Mouse (Mus musculus): Measurements from ENCODE around the gene Acacb. TPM values are rescaled to one million over a fixed set of nuclear protein-coding genes. Genes with fewer than 3 reads are reported as not detected.

Acacb gene
- total and polyA plus RNA-seq, 3 experiments = 3.9 to 16.3 (median 13.4) TPM

GRCm38 (mm10) chr5:114174639-114175038, 28.3 kb downstream of the Acacb start:
- H3K9ac ChIP-seq (ENCODE audit: insufficient read depth, low read depth) = no peak overlapping the region
- peak overlapping the region; percentile 63 for H3K4me2 ChIP-seq (ENCODE audit: insufficient read depth, low read depth, poor library complexity, severe bottlenecking)
- H3K36me3 ChIP-seq (replicated peaks in 1 of 2; ENCODE audit: control insufficient read depth in 1 of 2, insufficient read depth in 1 of 2, low read length in 1 of 2) = no peaks in the 10 kb centered on the region
- H3K79me2 ChIP-seq (replicated peaks; ENCODE audit: control insufficient read depth, extremely low read depth, insufficient read depth, poor library complexity, severe bottlenecking) = no peaks in the 10 kb centered on the region
- in situ Hi-C loops (cut with MboI; ENCODE audit: low pct_ligation_motif_present, low pct_unique_long_range_greater_than_20kb, low sequenced_read_pairs) = loop anchor here (5.0 kb wide), 1 partner anchor 133 kb away; no protein-coding TSS in a partner anchor
- dilution Hi-C loops (cut with MboI; ENCODE audit: extremely low pct_ligation_motif_present, extremely low pct_unique_long_range_greater_than_20kb, low sequenced_read_pairs) = no loop called here
- H3K27ac ChIP-seq (ENCODE audit: insufficient read depth, low read depth) = no peak overlapping the region
- peak; percentile 47 for DNase-seq (ENCODE audit: extremely low read depth)
- peaks cover 0 to 22% of the 10 kb centered on the region in 2 experiments; a peak in 2 of 4 replicates for H3K4me1 ChIP-seq (ENCODE audit: control insufficient read depth in 1 of 2, insufficient read depth in 2 of 2)
- H3K9me3 ChIP-seq (replicated peaks; ENCODE audit: low read length) = peaks cover 2% of the 10 kb centered on the region
- H3K4me3 ChIP-seq (replicated peaks in 1 of 3; ENCODE audit: low read depth in 2 of 3, low read length in 2 of 3, poor library complexity in 1 of 3) = no peak overlapping the region
- TF ChIP-seq CTCF (conservative IDR thresholded peaks at IDR 0.05 in 1 of 2, IDR thresholded peaks at IDR 0.05 in 1 of 2; ENCODE audit: low read depth in 2 of 2, low read length in 2 of 2) (peak; percentile 33 to 67; a peak in 2 of 4 replicates), CHD2 (IDR thresholded peaks at IDR 0.05; ENCODE audit: low read length) (peak; percentile 75), TCF12 (IDR thresholded peaks at IDR 0.05; ENCODE audit: low read depth, low read length) (peak; percentile 29; the same call in 1 of the 2 replicates), HCFC1 (IDR thresholded peaks at IDR 0.05; ENCODE audit: low read depth, low read length) (no peak), RAD21 (IDR thresholded peaks at IDR 0.05; ENCODE audit: low read depth, low read length) (peak; percentile 32)
- H3K27me3 ChIP-seq (replicated peaks) = no peaks in the 10 kb centered on the region

- Histone ChIP-seq H3K36me3 (replicated peaks in 1 of 2; ENCODE audit: control insufficient read depth in 1 of 2, insufficient read depth in 1 of 2, low read length in 1 of 2) (no peaks in the 10 kb centered on the region), H3K4me2 (ENCODE audit: insufficient read depth, low read depth, poor library complexity, severe bottlenecking) (peak overlapping the region; percentile 72), H3K27ac (ENCODE audit: insufficient read depth, low read depth) (no peak overlapping the region), H3K4me1 (ENCODE audit: control insufficient read depth in 1 of 2, insufficient read depth in 2 of 2) (peaks cover 0 to 30% of the 10 kb centered on the region in 2 experiments; a peak in 2 of 4 replicates), H3K79me2 (replicated peaks; ENCODE audit: control insufficient read depth, extremely low read depth, insufficient read depth, poor library complexity, severe bottlenecking) (no peaks in the 10 kb centered on the region), H3K9ac (ENCODE audit: insufficient read depth, low read depth) (peak overlapping the region; percentile 8; the same call in 1 of the 2 replicates), H3K4me3 (replicated peaks in 1 of 3; ENCODE audit: low read depth in 2 of 3, low read length in 2 of 3, poor library complexity in 1 of 3) (peak overlapping the region; percentile 64 to 70 (median 68)), H3K9me3 (replicated peaks; ENCODE audit: low read length) (peaks cover 2% of the 10 kb centered on the region), H3K27me3 (replicated peaks) (no peaks in the 10 kb centered on the region)
- in situ Hi-C loops (cut with MboI; ENCODE audit: low pct_ligation_motif_present, low pct_unique_long_range_greater_than_20kb, low sequenced_read_pairs) (loop anchor here (5.0 kb wide), 1 partner anchor 132 kb away; no protein-coding TSS in a partner anchor), dilution Hi-C loops (cut with MboI; ENCODE audit: extremely low pct_ligation_motif_present, extremely low pct_unique_long_range_greater_than_20kb, low sequenced_read_pairs) (no loop called here)
- 0 out of 2 replicates have a peak, but pooled peaks have one; percentile 23 for TF ChIP-seq MEF2A (IDR thresholded peaks at IDR 0.05; ENCODE audit: borderline replicate concordance, low read depth, low read length)
- no peak for TF ChIP-seq PAX5 (IDR thresholded peaks at IDR 0.05; ENCODE audit: low read length)
- peak; percentile 13; the same call in 1 of the 2 replicates for TF ChIP-seq HCFC1 (IDR thresholded peaks at IDR 0.05; ENCODE audit: low read depth, low read length)
- TF ChIP-seq MYC (IDR thresholded peaks at IDR 0.05; ENCODE audit: low read depth, low read length) = no peak
- peak; percentile 62 for TF ChIP-seq POLR2A (IDR thresholded peaks at IDR 0.05; ENCODE audit: low read depth, low read length)
- peak; percentile 20; the same call in 1 of the 2 replicates for TF ChIP-seq TCF12 (IDR thresholded peaks at IDR 0.05; ENCODE audit: low read depth, low read length)
- TF ChIP-seq ZC3H11A (IDR thresholded peaks at IDR 0.05; ENCODE audit: low read depth, low read length) = no peak
- TF ChIP-seq NRF1 (IDR thresholded peaks at IDR 0.05; ENCODE audit: low read depth, low read length) = 0 out of 2 replicates have a peak, but pooled peaks have one; percentile 18
- peak; percentile 55 for TF ChIP-seq ELF1 (IDR thresholded peaks at IDR 0.05; ENCODE audit: low read depth, low read length)
- TF ChIP-seq NELFE (IDR thresholded peaks at IDR 0.05; ENCODE audit: low read depth, low read length) = peak; percentile 63; the same call in 1 of the 2 replicates
- peak; percentile 27; the same call in 1 of the 2 replicates for TF ChIP-seq IRF4 (IDR thresholded peaks at IDR 0.05; ENCODE audit: low read depth, low read length)
- TF ChIP-seq RAD21 (IDR thresholded peaks at IDR 0.05; ENCODE audit: low read depth, low read length) = no peak
- TF ChIP-seq CTCF (conservative IDR thresholded peaks at IDR 0.05 in 1 of 2, IDR thresholded peaks at IDR 0.05 in 1 of 2; ENCODE audit: low read depth in 2 of 2, low read length in 2 of 2) = no peak
- peak; percentile 60 for TF ChIP-seq MAX (IDR thresholded peaks at IDR 0.05; ENCODE audit: low read length)
- TF ChIP-seq SIN3A (IDR thresholded peaks at IDR 0.05; ENCODE audit: low read length) = peak; percentile 60; the same call in 1 of the 2 replicates
- TF ChIP-seq CHD2 (IDR thresholded peaks at IDR 0.05; ENCODE audit: low read length) = no peak
- peak; percentile 96 for DNase-seq (ENCODE audit: extremely low read depth)
These were observed 29.3 kb downstream of the Acacb start for GRCm38 (mm10) chr5:114175596-114176171.
